Mouse (Mus musculus): ENCODE data around the gene Scamp2. TPM values are rescaled to one million over a fixed set of nuclear protein-coding genes. Genes with fewer than 3 reads are reported as not detected.

Scamp2 gene
- polyA plus RNA-seq (2014; fragmentation: Illumina TruSeq; extraction: RNeasy Lipid Tissue Mini Kit (QIAGEN cat#74804); ENCODE audit: low replicate concordance) = 22.5 TPM

DNA sequence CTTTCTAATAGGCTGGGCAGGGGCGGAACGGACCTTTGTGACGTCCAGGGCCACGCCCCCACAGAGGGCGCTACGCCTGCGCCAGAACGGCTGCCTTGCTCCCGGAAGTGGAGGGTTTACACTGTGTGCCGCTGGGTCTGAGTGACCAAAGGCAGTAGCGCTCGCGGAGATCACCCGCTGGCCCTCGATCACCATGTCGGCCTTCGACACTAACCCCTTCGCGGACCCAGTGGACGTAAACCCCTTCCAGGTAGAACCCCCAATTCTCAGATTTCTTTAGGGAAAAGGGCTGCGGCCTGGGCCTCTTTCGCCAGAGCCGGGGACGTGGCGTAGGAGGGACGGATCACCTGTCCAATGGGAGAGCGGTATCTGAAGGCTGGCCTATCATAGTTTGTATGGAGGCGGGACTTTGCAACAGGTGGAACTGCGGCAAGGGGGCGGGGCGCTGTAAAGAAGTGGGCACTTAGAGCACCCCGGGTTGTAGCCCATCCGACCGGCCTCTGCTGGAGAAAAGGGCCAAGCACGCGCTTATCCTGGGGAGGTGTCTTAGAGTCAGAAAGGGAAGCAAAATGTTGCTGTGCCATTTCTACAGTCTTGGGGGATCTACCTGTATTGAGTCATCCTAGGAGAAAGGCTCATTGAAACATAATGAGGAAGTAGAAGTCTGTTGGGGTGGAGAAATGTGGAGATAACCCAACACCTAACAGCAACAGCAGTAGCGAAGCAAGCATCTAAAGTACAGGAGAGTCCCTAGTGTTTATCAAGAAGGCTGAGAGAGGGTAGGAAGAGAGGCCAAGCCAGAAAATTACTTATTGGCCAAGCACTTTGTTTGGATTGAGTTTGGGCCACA lies at the start of gene Scamp2:
Gene Scamp2 (plus strand): TSS at position 83 of the 850 bp plus-strand sequence.

DNA sequence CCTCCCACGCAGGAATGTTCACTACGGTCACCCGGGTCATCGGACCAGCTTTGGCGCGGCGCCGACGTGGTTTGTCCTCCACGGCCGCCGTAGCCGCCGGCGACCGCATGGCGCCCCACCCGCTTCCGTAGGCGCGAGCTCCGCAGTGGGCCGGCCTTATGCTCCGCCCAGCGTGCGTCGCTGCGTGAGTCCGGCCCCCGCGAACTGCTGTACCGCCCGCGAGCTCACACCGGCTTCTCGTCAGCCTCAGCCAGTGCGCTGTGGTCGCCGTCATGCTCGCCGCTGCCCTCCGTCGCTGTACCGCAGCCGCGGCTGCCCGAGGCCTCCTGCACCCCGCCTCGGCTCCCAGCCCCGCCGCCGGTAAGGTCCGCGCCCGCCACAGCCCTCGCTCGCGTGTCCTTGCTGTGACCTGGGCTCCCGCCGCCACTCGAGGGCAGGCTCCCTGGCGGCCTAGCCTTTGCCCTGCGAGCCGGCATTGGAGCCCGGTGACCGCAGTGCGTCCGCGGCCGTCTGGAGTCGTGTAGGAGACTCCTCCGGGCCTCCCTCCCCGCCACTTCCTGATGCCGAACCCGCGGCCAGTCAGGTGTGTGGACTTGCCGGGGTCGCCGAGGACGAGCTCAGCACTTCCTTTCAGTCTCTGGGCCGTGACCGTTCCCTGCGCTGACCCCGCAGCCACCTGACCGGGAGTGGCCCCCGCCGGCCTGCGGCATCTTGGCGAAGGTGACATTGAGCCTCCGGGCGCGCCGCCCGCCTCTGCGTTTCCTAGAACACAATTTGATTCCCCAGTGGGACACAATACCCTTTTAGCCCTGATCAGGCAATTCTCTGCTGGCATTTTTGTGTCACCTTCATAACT lies 39.5 kb upstream of the Scamp2 start, which contains the start of gene Cox5a:
Gene Cox5a (plus strand): TSS at position 219 of the 856 bp plus-strand sequence.

DNA sequence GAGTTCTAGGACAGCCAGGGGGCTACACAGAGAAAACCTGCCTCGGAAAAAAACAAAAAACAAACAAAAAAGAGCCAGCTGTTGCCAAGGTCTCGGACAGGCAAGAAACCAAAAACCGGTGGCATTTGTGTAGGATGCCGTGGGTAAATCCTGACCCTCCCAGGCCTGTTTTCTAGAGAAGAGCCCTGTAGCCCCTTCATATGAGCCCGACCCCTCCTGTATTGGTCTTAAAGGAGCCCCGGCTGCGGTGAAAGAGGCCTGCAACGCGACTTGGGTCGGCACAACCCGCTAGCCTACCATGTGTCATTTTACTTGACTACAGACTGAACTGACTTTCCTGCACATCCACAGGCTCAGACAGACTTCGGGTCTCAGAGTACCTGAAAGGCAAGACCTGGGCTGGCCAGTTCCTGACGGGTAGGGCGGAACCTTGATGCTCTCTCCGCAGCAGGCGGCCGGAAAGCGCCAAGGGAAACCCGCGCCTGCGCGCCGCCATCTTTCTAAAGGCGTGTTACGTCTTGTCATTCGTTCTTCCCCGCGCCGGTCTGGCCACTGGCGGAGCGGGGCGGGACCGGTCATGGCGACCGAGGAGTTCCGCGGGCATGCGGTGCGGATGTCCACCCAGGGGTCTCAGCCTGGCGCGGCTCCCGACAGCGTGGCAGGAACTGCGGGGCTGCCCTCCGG lies 23.6 kb upstream of the Scamp2 start, which contains the start of gene Fam219b:
Gene Fam219b (plus strand): TSS at position 485 of the 684 bp plus-strand sequence.

DNA sequence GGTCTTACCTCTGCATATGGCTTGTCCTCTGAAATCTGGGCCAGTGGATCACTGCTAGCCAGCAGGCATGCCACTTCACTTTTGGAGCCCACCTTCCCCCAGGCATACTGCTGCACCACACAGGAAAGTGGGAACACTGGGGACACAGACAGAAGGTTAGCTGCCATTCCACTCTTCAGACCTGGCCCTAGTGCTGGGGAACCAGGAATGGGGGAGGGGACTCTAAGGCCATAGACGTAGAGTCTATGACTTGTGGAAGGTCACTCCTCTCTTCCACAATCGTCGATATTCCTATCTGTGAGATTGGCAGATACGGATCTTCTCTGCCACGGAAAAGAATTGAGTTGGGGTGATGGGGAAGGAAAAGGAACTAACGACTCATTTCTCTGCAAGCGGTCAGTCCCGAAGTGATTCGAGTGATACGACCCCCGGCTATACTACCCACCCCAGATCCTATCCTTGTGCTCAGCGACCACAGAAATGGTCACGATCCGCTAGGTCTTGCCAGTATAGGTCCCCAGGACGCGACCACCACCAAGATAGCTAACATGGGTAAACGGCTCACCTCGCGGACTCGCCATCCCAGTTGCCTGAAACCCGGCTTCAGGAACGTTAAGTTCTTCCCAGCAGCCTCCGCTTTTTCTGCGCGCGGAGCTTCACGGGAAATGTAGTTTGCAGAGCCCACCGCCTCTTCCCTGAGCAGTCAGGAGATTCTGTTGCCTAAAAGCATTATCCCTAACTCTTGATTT lies 8.4 kb upstream of the Scamp2 start, which contains the start of gene Mpi:
Gene Mpi (minus strand): TSS at position 625 of the 749 bp plus-strand sequence.

DNA sequence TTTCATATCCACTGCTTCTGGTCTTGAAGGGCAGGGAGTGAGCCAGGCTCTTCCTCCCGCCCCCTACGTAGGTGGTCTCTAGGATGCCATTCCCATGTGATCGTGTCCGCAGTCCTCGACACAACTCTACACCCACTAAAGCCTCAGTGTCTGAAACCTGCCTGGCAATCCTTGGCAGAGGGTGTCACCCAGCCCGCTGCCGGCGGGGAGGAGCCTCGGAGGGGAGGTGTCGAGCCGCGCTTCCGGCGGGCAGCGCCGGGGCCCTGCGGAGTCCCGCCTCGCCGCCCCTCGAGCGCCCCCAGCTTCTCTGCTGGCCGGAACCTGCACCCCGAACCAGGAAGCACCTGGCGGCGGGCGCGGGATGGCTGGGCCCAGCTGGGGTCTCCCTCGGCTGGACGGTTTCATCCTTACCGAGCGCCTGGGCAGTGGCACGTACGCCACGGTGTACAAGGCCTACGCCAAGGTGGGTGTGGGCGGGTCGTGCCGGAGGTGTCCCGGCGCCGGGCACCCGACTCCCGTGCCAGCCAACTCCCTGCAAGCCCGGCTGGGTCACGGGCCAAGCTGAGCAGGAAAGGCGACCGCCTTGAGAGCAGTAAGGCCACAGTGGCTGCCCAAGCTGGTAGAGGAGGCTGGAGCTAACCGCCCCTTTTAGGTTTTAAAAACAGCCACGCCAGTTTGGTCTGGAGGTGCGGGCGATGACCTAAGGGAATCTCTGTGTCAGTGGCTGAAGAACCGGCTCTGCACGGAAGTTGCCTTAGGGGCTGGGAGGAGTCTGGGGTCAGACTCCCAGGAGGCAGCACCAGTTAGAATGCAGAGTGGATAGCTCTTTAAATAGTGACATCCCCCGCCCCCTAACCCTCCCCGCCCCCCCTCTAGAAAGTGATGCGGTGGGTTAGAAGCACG lies 28.7 kb downstream of the Scamp2 start, which contains the start of gene Ulk3:
Gene Ulk3 (plus strand): TSS at position 229 of the 903 bp plus-strand sequence.

DNA sequence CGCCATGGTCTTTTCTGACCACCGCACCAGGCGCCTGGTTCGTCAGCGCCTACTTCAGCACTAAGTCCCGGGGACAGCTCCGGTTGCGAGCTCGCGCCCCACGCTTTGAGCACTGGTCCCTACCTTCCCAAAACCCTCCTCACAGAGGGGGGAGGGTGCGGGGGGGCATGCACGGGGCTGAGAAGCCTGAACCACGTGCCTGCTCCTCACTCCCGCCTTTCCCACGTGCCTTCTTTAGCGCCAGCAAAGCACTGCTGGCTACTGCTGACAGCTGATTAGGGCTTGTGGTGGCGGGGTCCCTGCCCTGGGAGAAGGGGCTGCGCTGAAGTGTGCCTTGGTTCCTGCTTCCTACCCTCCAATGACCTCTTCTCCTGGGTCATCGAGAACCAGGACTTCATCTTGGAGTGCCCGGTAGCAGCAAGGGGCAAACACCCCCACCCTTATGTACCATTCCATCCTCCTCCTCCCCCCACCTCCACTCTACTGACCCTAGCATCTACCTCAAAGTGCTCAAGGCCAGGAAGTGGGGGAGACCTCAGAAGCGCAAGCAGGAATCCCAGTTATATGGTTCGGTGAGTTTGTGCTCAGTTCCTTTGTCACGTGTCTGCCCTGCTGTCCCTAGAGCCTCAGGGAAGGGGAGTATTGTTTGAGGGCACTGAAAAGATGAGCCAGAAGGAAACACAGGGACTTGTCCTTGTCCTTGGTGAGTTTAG lies 45.6 kb downstream of the Scamp2 start, which contains the start of gene Cplx3:
Gene Cplx3 (minus strand): TSS at position 143 of the 713 bp plus-strand sequence.

DNA sequence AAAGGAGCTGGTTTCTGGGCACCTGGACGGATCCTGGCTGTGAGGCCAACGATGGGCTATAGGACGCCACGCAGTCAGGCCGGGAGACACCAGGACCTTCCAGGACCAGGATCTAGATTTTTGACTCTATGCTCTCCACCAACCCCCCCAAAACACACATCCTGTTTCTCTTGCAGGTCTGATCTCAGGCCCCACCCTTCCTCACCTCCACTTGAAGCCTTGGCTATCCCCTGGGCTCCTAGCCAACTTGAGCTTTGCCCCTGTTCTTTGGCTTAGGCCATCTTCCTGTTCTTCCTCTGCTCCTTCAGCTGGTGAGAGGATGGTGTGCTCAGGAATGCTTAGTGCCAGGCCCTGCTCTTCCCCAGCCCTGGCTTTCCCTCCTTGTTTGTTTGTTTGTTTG lies 59.9 kb downstream of the Scamp2 start, which contains the start of gene Lman1l:
Gene Lman1l (minus strand): TSS at position 101 of the 400 bp plus-strand sequence.

Other genes with a start within 250 kb of the Scamp2 start
- 5.2 TPM for gene Ppcdc, start 120.8 kb upstream of the Scamp2 start, polyA plus RNA-seq (2014; fragmentation: Illumina TruSeq; extraction: RNeasy Lipid Tissue Mini Kit (QIAGEN cat#74804); ENCODE audit: low replicate concordance)
- gene Scamp5, start 92.9 kb upstream of the Scamp2 start, polyA plus RNA-seq (2014; fragmentation: Illumina TruSeq; extraction: RNeasy Lipid Tissue Mini Kit (QIAGEN cat#74804); ENCODE audit: low replicate concordance) = 31.5 TPM
- not detected for gene Rpp25, start 56.9 kb upstream of the Scamp2 start, polyA plus RNA-seq (2014; fragmentation: Illumina TruSeq; extraction: RNeasy Lipid Tissue Mini Kit (QIAGEN cat#74804); ENCODE audit: low replicate concordance)
- 976 TPM for gene Cox5a, start 39.7 kb upstream of the Scamp2 start, polyA plus RNA-seq (2014; fragmentation: Illumina TruSeq; extraction: RNeasy Lipid Tissue Mini Kit (QIAGEN cat#74804); ENCODE audit: low replicate concordance)
- gene Fam219b, start 23.4 kb upstream of the Scamp2 start, polyA plus RNA-seq (2014; fragmentation: Illumina TruSeq; extraction: RNeasy Lipid Tissue Mini Kit (QIAGEN cat#74804); ENCODE audit: low replicate concordance) = 1.4 TPM
- 15.0 TPM for gene Mpi, start 8.2 kb upstream of the Scamp2 start, polyA plus RNA-seq (2014; fragmentation: Illumina TruSeq; extraction: RNeasy Lipid Tissue Mini Kit (QIAGEN cat#74804); ENCODE audit: low replicate concordance)
- 8.7 TPM for gene Ulk3, start 28.5 kb downstream of the Scamp2 start, polyA plus RNA-seq (2014; fragmentation: Illumina TruSeq; extraction: RNeasy Lipid Tissue Mini Kit (QIAGEN cat#74804); ENCODE audit: low replicate concordance)
- not detected for gene Cplx3, start 45.3 kb downstream of the Scamp2 start, polyA plus RNA-seq (2014; fragmentation: Illumina TruSeq; extraction: RNeasy Lipid Tissue Mini Kit (QIAGEN cat#74804); ENCODE audit: low replicate concordance)
- gene Lman1l, start 59.8 kb downstream of the Scamp2 start, polyA plus RNA-seq (2014; fragmentation: Illumina TruSeq; extraction: RNeasy Lipid Tissue Mini Kit (QIAGEN cat#74804); ENCODE audit: low replicate concordance) = not detected
- gene Csk, start 92.7 kb downstream of the Scamp2 start, polyA plus RNA-seq (2014; fragmentation: Illumina TruSeq; extraction: RNeasy Lipid Tissue Mini Kit (QIAGEN cat#74804); ENCODE audit: low replicate concordance) = 3.2 TPM
- not detected for gene Cyp1a2, start 122.8 kb downstream of the Scamp2 start, polyA plus RNA-seq (2014; fragmentation: Illumina TruSeq; extraction: RNeasy Lipid Tissue Mini Kit (QIAGEN cat#74804); ENCODE audit: low replicate concordance)
- 25.2 TPM for gene Cyp1a1, start 127.0 kb downstream of the Scamp2 start, polyA plus RNA-seq (2014; fragmentation: Illumina TruSeq; extraction: RNeasy Lipid Tissue Mini Kit (QIAGEN cat#74804); ENCODE audit: low replicate concordance)
- 3.2 TPM for gene Edc3, start 147.6 kb downstream of the Scamp2 start, polyA plus RNA-seq (2014; fragmentation: Illumina TruSeq; extraction: RNeasy Lipid Tissue Mini Kit (QIAGEN cat#74804); ENCODE audit: low replicate concordance)
- 52.7 TPM for gene Clk3, start 204.9 kb downstream of the Scamp2 start, polyA plus RNA-seq (2014; fragmentation: Illumina TruSeq; extraction: RNeasy Lipid Tissue Mini Kit (QIAGEN cat#74804); ENCODE audit: low replicate concordance)